Mouse (Mus musculus): Measurements from ENCODE around the gene Lingo1. TPM values are rescaled to one million over a fixed set of nuclear protein-coding genes. Genes with fewer than 3 reads are reported as not detected.

Gene Lingo1
- polyA plus RNA-seq, 1 experiment from 2014 or later = 56.7 TPM

GRCm38 (mm10) chr9:56627295-56627694, 169.0 kb downstream of the Lingo1 start:
- H3K9me3 ChIP-seq (ENCODE audit: control insufficient read depth, low read length) = no peaks in the 10 kb centered on the region
- peaks cover 17% of the 10 kb centered on the region for H3K4me1 ChIP-seq (ENCODE audit: control insufficient read depth, insufficient read depth, low read length)
- no peak overlapping the region for H3K4me2 ChIP-seq (ENCODE audit: low read depth, low read length)
- no peak overlapping the region for H3K27ac ChIP-seq (ENCODE audit: low read depth, low read length)
- no peak overlapping the region for H3K9ac ChIP-seq (replicated peaks; ENCODE audit: low read depth, low read length)
- 65% methylated on average over 4 of the region's 4 CpGs for WGBS
- no peak for ATAC-seq (ENCODE audit: low read depth)
- H3K4me3 ChIP-seq (ENCODE audit: low read depth, low read length) = no peak overlapping the region
- peaks cover 4% of the 10 kb centered on the region; the same call in 1 of the 2 replicates for H3K36me3 ChIP-seq (ENCODE audit: control insufficient read depth, insufficient read depth, low read length)
- H3K27me3 ChIP-seq (ENCODE audit: control insufficient read depth, insufficient read depth, low read length) = no peaks in the 10 kb centered on the region

GRCm38 (mm10) chr9:56624923-56625322, 171.3 kb downstream of the Lingo1 start:
- no peaks in the 10 kb centered on the region for H3K27me3 ChIP-seq (ENCODE audit: control insufficient read depth, insufficient read depth, low read length)
- H3K27ac ChIP-seq (ENCODE audit: low read depth, low read length) = no peak overlapping the region

GRCm38 (mm10) chr9:56623361-56623760, 172.9 kb downstream of the Lingo1 start:
- no peak overlapping the region for H3K4me3 ChIP-seq (ENCODE audit: low read depth, low read length)
- ATAC-seq (ENCODE audit: low read depth) = no peak
- no peak overlapping the region for H3K4me2 ChIP-seq (ENCODE audit: low read depth, low read length)
- no peak overlapping the region for H3K9ac ChIP-seq (replicated peaks; ENCODE audit: low read depth, low read length)
- no peaks in the 10 kb centered on the region for H3K27me3 ChIP-seq (ENCODE audit: control insufficient read depth, insufficient read depth, low read length)
- no peaks in the 10 kb centered on the region for H3K4me1 ChIP-seq (ENCODE audit: control insufficient read depth, insufficient read depth, low read length)
- H3K36me3 ChIP-seq (ENCODE audit: control insufficient read depth, insufficient read depth, low read length) = peaks cover 19% of the 10 kb centered on the region
- 87% methylated on average over 11 of the region's 11 CpGs for WGBS
- H3K27ac ChIP-seq (ENCODE audit: low read depth, low read length) = no peak overlapping the region
- H3K9me3 ChIP-seq (ENCODE audit: control insufficient read depth, low read length) = no peaks in the 10 kb centered on the region

More at GRCm38 (mm10) chr9:56624923-56625322, 171.3 kb downstream of the Lingo1 start:
- no peak overlapping the region for H3K4me3 ChIP-seq (ENCODE audit: low read depth, low read length)
- no peak overlapping the region for H3K4me2 ChIP-seq (ENCODE audit: low read depth, low read length)
- peaks cover 7% of the 10 kb centered on the region; the same call in 1 of the 2 replicates for H3K4me1 ChIP-seq (ENCODE audit: control insufficient read depth, insufficient read depth, low read length)
- H3K9me3 ChIP-seq (ENCODE audit: control insufficient read depth, low read length) = no peaks in the 10 kb centered on the region
- H3K36me3 ChIP-seq (ENCODE audit: control insufficient read depth, insufficient read depth, low read length) = peaks cover 9% of the 10 kb centered on the region
- no peak overlapping the region for H3K9ac ChIP-seq (replicated peaks; ENCODE audit: low read depth, low read length)
- ATAC-seq (ENCODE audit: low read depth) = no peak
- WGBS = 47% methylated on average over 2 of the region's 2 CpGs

GRCm38 (mm10) chr9:56622761-56623160, 173.5 kb downstream of the Lingo1 start:
- Histone ChIP-seq H3K9me3 (ENCODE audit: control insufficient read depth, low read length) (no peaks in the 10 kb centered on the region), H3K27ac (ENCODE audit: low read depth, low read length) (no peak overlapping the region), H3K27me3 (ENCODE audit: control insufficient read depth, insufficient read depth, low read length) (no peaks in the 10 kb centered on the region), H3K4me1 (ENCODE audit: control insufficient read depth, insufficient read depth, low read length) (no peaks in the 10 kb centered on the region), H3K4me2 (ENCODE audit: low read depth, low read length) (no peak overlapping the region), H3K4me3 (ENCODE audit: low read depth, low read length) (no peak overlapping the region), H3K9ac (replicated peaks; ENCODE audit: low read depth, low read length) (no peak overlapping the region), H3K36me3 (ENCODE audit: control insufficient read depth, insufficient read depth, low read length) (peaks cover 22% of the 10 kb centered on the region)
- 58% methylated on average over 7 of the region's 7 CpGs for WGBS
- no peak for ATAC-seq (ENCODE audit: low read depth)

GRCm38 (mm10) chr9:56620512-56621371, 175.5 kb downstream of the Lingo1 start:
- no peaks in the 10 kb centered on the region for H3K9me3 ChIP-seq (ENCODE audit: control insufficient read depth, low read length)
- H3K36me3 ChIP-seq (ENCODE audit: control insufficient read depth, insufficient read depth, low read length) = peaks cover 22% of the 10 kb centered on the region
- no peaks in the 10 kb centered on the region for H3K27me3 ChIP-seq (ENCODE audit: control insufficient read depth, insufficient read depth, low read length)
- ATAC-seq (ENCODE audit: low read depth) = no peak
- H3K27ac ChIP-seq (ENCODE audit: low read depth, low read length) = no peak overlapping the region
- WGBS = 26% methylated on average over 42 of the region's 42 CpGs
- H3K4me2 ChIP-seq (ENCODE audit: low read depth, low read length) = no peak overlapping the region
- H3K4me3 ChIP-seq (ENCODE audit: low read depth, low read length) = no peak overlapping the region
- no peaks in the 10 kb centered on the region for H3K4me1 ChIP-seq (ENCODE audit: control insufficient read depth, insufficient read depth, low read length)
- H3K9ac ChIP-seq (replicated peaks; ENCODE audit: low read depth, low read length) = no peak overlapping the region

GRCm38 (mm10) chr9:56619715-56620114, 176.6 kb downstream of the Lingo1 start:
- Histone ChIP-seq H3K36me3 (ENCODE audit: control insufficient read depth, insufficient read depth, low read length) (peaks cover 22% of the 10 kb centered on the region), H3K4me3 (ENCODE audit: low read depth, low read length) (no peak overlapping the region), H3K4me2 (ENCODE audit: low read depth, low read length) (no peak overlapping the region), H3K27ac (ENCODE audit: low read depth, low read length) (no peak overlapping the region), H3K9me3 (ENCODE audit: control insufficient read depth, low read length) (no peaks in the 10 kb centered on the region), H3K4me1 (ENCODE audit: control insufficient read depth, insufficient read depth, low read length) (no peaks in the 10 kb centered on the region), H3K27me3 (ENCODE audit: control insufficient read depth, insufficient read depth, low read length) (no peaks in the 10 kb centered on the region), H3K9ac (replicated peaks; ENCODE audit: low read depth, low read length) (no peak overlapping the region)
- 77% methylated on average over 23 of the region's 23 CpGs for WGBS
- no peak for ATAC-seq (ENCODE audit: low read depth)

- WGBS = 89% methylated on average over 4 of the region's 4 CpGs
- H3K27ac ChIP-seq (ENCODE audit: low read depth, low read length) = no peak overlapping the region
- H3K4me2 ChIP-seq (ENCODE audit: low read depth, low read length) = no peak overlapping the region
- peaks cover 21% of the 10 kb centered on the region for H3K36me3 ChIP-seq (ENCODE audit: control insufficient read depth, insufficient read depth, low read length)
- no peak for ATAC-seq (ENCODE audit: low read depth)
- H3K4me1 ChIP-seq (ENCODE audit: control insufficient read depth, insufficient read depth, low read length) = no peaks in the 10 kb centered on the region
- no peaks in the 10 kb centered on the region for H3K9me3 ChIP-seq (ENCODE audit: control insufficient read depth, low read length)
- H3K27me3 ChIP-seq (ENCODE audit: control insufficient read depth, insufficient read depth, low read length) = no peaks in the 10 kb centered on the region
- no peak overlapping the region for H3K4me3 ChIP-seq (ENCODE audit: low read depth, low read length)
- H3K9ac ChIP-seq (replicated peaks; ENCODE audit: low read depth, low read length) = no peak overlapping the region
These were observed 177.6 kb downstream of the Lingo1 start for GRCm38 (mm10) chr9:56618660-56619059.

- Histone ChIP-seq H3K9ac (replicated peaks; ENCODE audit: low read depth, low read length) (no peak overlapping the region), H3K4me1 (ENCODE audit: control insufficient read depth, insufficient read depth, low read length) (0 out of 2 replicates have a peak, but pooled peaks cover 3% of the 10 kb centered on the region), H3K9me3 (ENCODE audit: control insufficient read depth, low read length) (no peaks in the 10 kb centered on the region), H3K27me3 (ENCODE audit: control insufficient read depth, insufficient read depth, low read length) (no peaks in the 10 kb centered on the region), H3K27ac (ENCODE audit: low read depth, low read length) (no peak overlapping the region), H3K4me2 (ENCODE audit: low read depth, low read length) (no peak overlapping the region), H3K36me3 (ENCODE audit: control insufficient read depth, insufficient read depth, low read length) (peaks cover 18% of the 10 kb centered on the region), H3K4me3 (ENCODE audit: low read depth, low read length) (no peak overlapping the region)
- WGBS = 78% methylated on average over 3 of the region's 3 CpGs
- ATAC-seq (ENCODE audit: low read depth) = no peak
These were observed 180.2 kb downstream of the Lingo1 start for GRCm38 (mm10) chr9:56616061-56616460.

GRCm38 (mm10) chr9:56612798-56613183, 183.5 kb downstream of the Lingo1 start:
- 30% methylated on average over 12 of the region's 12 CpGs for WGBS
- peaks cover 11% of the 10 kb centered on the region; the same call in 1 of the 2 replicates for H3K4me1 ChIP-seq (ENCODE audit: control insufficient read depth, insufficient read depth, low read length)

More at GRCm38 (mm10) chr9:56612798-56613183, 183.5 kb downstream of the Lingo1 start:
- H3K4me2 ChIP-seq (ENCODE audit: low read depth, low read length) = no peak overlapping the region
- H3K36me3 ChIP-seq (ENCODE audit: control insufficient read depth, insufficient read depth, low read length) = no peaks in the 10 kb centered on the region; the same call in 1 of the 2 replicates
- H3K27me3 ChIP-seq (ENCODE audit: control insufficient read depth, insufficient read depth, low read length) = no peaks in the 10 kb centered on the region
- 0 out of 2 replicates have a peak overlapping the region, but pooled peaks have one; percentile 21 for H3K9ac ChIP-seq (replicated peaks; ENCODE audit: low read depth, low read length)
- H3K4me3 ChIP-seq (ENCODE audit: low read depth, low read length) = no peak overlapping the region
- H3K9me3 ChIP-seq (ENCODE audit: control insufficient read depth, low read length) = no peaks in the 10 kb centered on the region
- peak; percentile 32; the same call in 1 of the 2 replicates for ATAC-seq (ENCODE audit: low read depth)
- H3K27ac ChIP-seq (ENCODE audit: low read depth, low read length) = no peak overlapping the region; the same call in 1 of the 2 replicates
